In genomic region chr4:85613331-85613730, GRCm38 (mm10) we compare ENCODE assay signal across 27 mouse cellular contexts.
"Had no signal": no experiment of that assay in that cellular context is flagged by ENCODE, and none has a peak within 500 bp of the region (broad histone marks: within the 10 kb centered on the region; RNA-seq: fewer than 3 reads in every experiment).

No protein-coding gene starts in this region.

- DNase-seq: cerebellum, adult 2 months; cerebellum, adult 9-10 months; cerebellum, adult 9-11 months; cerebellum, postnatal 10 days; cerebellum, postnatal 14 days; cerebellum, postnatal 25 days; cerebellum, postnatal 36 days; embryo, embryonic 11 days; forebrain, postnatal 0 days; gastrocnemius, adult 2 months; gastrocnemius, postnatal 10 days; gastrocnemius, postnatal 14 days; gastrocnemius, postnatal 25 days; gastrocnemius, postnatal 36 days; heart, adult 11 months; heart, adult 18-20 months; heart, adult 2 months had no signal

- H3K4me3 ChIP-seq: embryonic facial prominence, embryonic 12.5 days; embryonic facial prominence, embryonic 13.5 days; embryonic facial prominence, embryonic 15.5 days; erythroblast, embryonic 14.5 days; forebrain, embryonic 10.5 days; forebrain, embryonic 12.5 days; forebrain, embryonic 13.5 days; forebrain, embryonic 15.5 days; gastrocnemius, adult 2 months; heart, adult 2 months had no signal

- H3K9ac ChIP-seq: embryonic facial prominence, embryonic 12.5 days; embryonic facial prominence, embryonic 13.5 days; embryonic facial prominence, embryonic 15.5 days; forebrain, embryonic 12.5 days; forebrain, embryonic 13.5 days; forebrain, embryonic 15.5 days; forebrain, postnatal 0 days had no signal

- ATAC-seq: forebrain, embryonic 13.5 days; forebrain, embryonic 14.5 days; forebrain, embryonic 15.5 days; forebrain, embryonic 16.5 days; forebrain, postnatal 0 days had no signal

- H3K4me1 ChIP-seq: embryonic facial prominence, embryonic 12.5 days; embryonic facial prominence, embryonic 13.5 days; embryonic facial prominence, embryonic 15.5 days; forebrain, embryonic 10.5 days; forebrain, embryonic 12.5 days; forebrain, embryonic 13.5 days; forebrain, embryonic 15.5 days had no signal

- H3K36me3 ChIP-seq: embryonic facial prominence, embryonic 12.5 days; embryonic facial prominence, embryonic 13.5 days; embryonic facial prominence, embryonic 15.5 days; forebrain, embryonic 10.5 days; forebrain, embryonic 12.5 days; forebrain, embryonic 15.5 days had no signal

- H3K9me3 ChIP-seq: embryonic facial prominence, embryonic 12.5 days; embryonic facial prominence, embryonic 13.5 days; embryonic facial prominence, embryonic 15.5 days; forebrain, embryonic 10.5 days; forebrain, embryonic 12.5 days; forebrain, embryonic 13.5 days; forebrain, embryonic 15.5 days had no signal

- H3K27me3 ChIP-seq: embryonic facial prominence, embryonic 12.5 days; embryonic facial prominence, embryonic 13.5 days; embryonic facial prominence, embryonic 15.5 days; forebrain, embryonic 12.5 days; forebrain, embryonic 13.5 days; forebrain, embryonic 15.5 days had no signal

- H3K27ac ChIP-seq: embryonic facial prominence, embryonic 12.5 days; embryonic facial prominence, embryonic 13.5 days; embryonic facial prominence, embryonic 15.5 days; forebrain, embryonic 10.5 days; forebrain, embryonic 12.5 days; forebrain, embryonic 13.5 days; forebrain, embryonic 15.5 days; gastrocnemius, adult 2 months; heart, adult 2 months had no signal

- H3K4me2 ChIP-seq: embryonic facial prominence, embryonic 12.5 days; embryonic facial prominence, embryonic 13.5 days; embryonic facial prominence, embryonic 15.5 days; forebrain, embryonic 12.5 days; forebrain, embryonic 13.5 days; forebrain, embryonic 15.5 days had no signal
